Mouse (Mus musculus): ENCODE results near the gene Gm49416.

Gm49416 gene

DNA sequence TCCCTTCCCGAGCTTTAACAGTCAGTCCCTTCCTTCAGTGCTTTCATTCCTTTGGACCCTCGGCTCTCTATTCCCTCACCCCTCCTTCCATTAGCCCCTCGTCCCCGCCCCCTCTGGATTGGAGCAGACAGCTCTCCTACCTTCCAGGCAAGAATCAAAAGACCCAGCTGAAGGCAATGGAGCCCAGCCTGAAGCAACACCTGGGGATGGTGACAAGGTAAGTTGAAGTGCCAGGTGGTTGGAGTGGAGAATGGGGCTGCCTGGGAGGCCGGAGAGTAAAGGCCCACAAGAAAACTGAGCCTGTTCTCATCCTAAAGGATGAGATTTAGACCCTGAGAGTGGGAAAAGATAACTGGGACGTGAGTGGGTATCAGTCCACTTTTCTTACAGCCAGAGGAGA is 19.8 kb downstream of the Gm49416 start:
- in situ Hi-C loops (cut with MboI, MseI), result loop anchor here (25.0 kb wide), 2 partner anchors 1896 to 1921 kb away; partner anchors contain the start of genes Dnajc4 (in 1 of the 2), Fermt3 (in 1 of the 2), Fkbp2 (in 1 of the 2) and Nudt22 (in 1 of the 2)

GRCm38 (mm10) chr19:8911810-8912209 is 23.1 kb downstream of the Gm49416 start:
- in situ Hi-C loops (cut with MboI, MseI), result loop anchor here (25.0 kb wide), 2 partner anchors 1900 to 1925 kb away; partner anchors contain the start of genes Dnajc4 (in 1 of the 2), Fermt3 (in 1 of the 2), Fkbp2 (in 1 of the 2) and Nudt22 (in 1 of the 2)

DNA sequence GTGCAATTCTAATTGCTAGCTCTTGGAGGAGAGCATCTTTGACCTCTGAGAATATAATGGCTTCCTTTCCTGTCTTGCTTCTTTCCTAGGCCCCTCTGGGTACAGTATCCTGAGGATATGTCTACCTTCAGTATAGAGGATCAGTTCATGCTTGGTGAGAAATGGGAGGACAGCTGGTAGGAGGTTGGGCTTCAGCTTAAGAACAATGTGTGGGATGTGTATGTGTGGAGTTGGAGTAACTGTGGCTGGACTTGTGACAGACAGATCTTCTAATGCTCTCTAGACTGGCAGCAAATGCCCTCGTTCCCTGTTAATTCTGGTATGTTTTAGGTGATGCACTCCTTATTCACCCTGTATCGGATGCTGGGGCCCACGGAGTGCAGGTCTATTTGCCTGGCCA is 25.5 kb downstream of the Gm49416 start:
- in situ Hi-C loops (cut with MboI, MseI), result loop anchor here (25.0 kb wide), 2 partner anchors 1902 to 1927 kb away; partner anchors contain the start of genes Dnajc4 (in 1 of the 2), Fermt3 (in 1 of the 2), Fkbp2 (in 1 of the 2) and Nudt22 (in 1 of the 2)

- in situ Hi-C loops (cut with MboI, MseI), result loop anchor here (25.0 kb wide), 2 partner anchors 1907 to 1932 kb away; partner anchors contain the start of genes Dnajc4 (in 1 of the 2), Fermt3 (in 1 of the 2), Fkbp2 (in 1 of the 2) and Nudt22 (in 1 of the 2)
Measured at GRCm38 (mm10) chr19:8919000-8919399, 30.3 kb downstream of the Gm49416 start.

GRCm38 (mm10) chr19:8919684-8920072 is 31.0 kb downstream of the Gm49416 start:
- in situ Hi-C loops (cut with MboI, MseI), result loop anchor here (25.0 kb wide), 2 partner anchors 1907 to 1932 kb away; partner anchors contain the start of genes Dnajc4 (in 1 of the 2), Fermt3 (in 1 of the 2), Fkbp2 (in 1 of the 2) and Nudt22 (in 1 of the 2)

DNA sequence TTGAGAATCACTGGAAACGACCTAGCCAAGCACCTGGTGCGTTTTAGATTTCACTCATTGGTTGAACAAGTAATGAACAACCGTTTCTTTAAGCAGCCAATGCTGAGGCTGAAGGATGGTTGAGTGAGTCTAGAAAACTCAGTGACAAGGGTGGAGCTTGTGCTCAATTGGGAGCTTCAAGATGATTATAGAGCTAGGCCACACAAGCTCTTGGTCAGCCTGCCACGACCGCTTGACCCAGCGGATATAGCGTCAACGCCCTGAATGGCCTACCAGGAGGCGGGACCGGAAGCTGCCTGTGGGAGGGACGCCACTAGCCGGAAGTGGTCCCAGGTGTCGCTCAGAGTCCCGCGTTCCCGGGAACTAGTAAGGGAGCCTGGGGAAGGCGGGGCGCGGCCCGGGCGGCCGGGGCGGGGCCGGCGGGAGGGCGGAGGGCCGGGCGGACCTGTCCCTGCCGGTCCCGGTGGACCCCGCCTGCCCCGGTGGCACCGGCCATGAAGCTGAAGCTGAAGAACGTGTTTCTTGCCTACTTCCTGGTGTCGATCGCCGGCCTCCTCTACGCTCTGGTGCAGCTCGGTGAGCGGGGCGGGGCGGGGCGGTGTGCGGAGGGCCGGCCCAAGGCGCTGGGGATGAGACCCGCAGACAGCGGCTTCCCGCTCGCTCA is 31.5 kb downstream of the Gm49416 start, which contains the start of gene B3gat3:
B3gat3 (plus strand) TSS at position 302 of the 664 bp plus-strand sequence.
- in situ Hi-C loops (cut with MboI, MseI), result loop anchor here (25.0 kb wide), 2 partner anchors 1908 to 1933 kb away; partner anchors contain the start of genes Dnajc4 (in 1 of the 2), Fermt3 (in 1 of the 2), Fkbp2 (in 1 of the 2) and Nudt22 (in 1 of the 2)

DNA sequence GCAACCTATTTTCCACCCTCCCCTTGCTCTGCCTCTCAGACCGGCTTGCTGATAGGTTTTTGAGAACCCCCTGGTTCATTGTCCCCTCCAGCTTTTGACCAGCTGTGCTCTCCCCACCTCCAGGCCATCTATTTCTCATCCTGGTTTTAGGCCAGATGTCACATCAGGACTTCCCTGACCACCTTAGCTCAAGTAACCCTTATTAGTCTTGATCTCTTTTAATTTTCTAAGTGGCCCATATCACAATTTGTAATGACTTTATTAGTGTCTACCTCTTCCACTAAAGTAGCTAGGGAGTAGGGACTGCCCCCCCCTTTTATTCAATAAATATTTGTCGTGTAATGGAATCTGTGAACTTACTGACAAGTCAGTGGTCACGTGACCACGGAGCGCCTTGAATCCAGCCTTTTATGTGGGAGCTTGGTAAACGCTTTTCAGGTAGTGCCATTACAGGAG is 32.1 kb downstream of the Gm49416 start:
- in situ Hi-C loops (cut with MboI, MseI), result loop anchor here (25.0 kb wide), 2 partner anchors 1909 to 1934 kb away; partner anchors contain the start of genes Dnajc4 (in 1 of the 2), Fermt3 (in 1 of the 2), Fkbp2 (in 1 of the 2) and Nudt22 (in 1 of the 2)

- in situ Hi-C loops (cut with MboI, MseI), result loop anchor here (25.0 kb wide), 2 partner anchors 1909 to 1934 kb away; partner anchors contain the start of genes Dnajc4 (in 1 of the 2), Fermt3 (in 1 of the 2), Fkbp2 (in 1 of the 2) and Nudt22 (in 1 of the 2)
Measured at GRCm38 (mm10) chr19:8921741-8922140, 33.0 kb downstream of the Gm49416 start.

DNA sequence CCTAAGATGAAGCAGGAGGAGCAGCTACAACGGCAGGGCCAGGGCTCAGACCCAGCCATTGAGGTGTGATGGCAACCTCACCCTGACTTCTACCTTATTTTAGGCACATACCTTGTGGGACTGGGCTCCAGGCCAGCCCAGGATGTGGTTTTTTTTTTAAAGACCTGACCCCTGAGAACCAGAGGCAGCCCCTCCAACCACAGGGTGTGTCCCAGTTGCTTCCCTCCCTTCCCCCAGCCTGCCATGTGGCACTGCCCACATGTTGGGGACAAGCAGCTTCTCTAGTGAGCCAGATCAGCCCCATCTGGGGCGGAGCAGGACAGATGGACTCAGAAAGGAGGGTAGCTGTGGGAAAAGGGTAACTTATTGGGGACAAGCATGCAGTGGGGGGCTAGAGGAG is 38.0 kb downstream of the Gm49416 start:
- in situ Hi-C loops (cut with MboI, MseI), result no loop called here

GRCm38 (mm10) chr19:8927891-8928525 is 39.3 kb downstream of the Gm49416 start:
- in situ Hi-C loops (cut with MboI, MseI), result no loop called here

DNA sequence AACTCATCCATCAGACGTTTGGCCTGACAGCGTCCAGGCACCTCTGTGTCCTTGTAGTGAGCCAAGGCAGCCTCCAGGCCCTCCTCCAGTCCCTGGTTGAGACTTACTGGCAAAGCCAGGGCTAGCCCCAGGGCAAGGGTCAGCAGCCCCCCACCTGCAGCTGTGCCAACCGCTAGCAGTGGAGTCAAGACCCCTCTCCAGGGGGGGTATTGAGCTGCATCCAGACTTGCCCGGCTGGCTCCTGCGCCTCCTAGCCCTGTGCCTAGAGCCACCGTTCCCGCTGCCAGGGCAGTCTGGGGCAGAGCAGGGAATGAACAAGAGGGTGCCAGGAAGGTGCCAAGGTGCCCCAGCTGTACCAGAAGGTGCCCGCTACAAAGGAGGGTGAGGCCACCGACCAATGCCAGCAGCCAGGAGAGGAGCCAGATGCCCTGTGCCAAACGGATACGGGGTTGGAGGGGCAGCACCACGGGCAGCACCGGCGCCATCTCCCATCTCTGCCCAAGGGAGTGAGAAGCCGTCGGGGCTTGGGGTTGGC is 40.0 kb downstream of the Gm49416 start:
- in situ Hi-C loops (cut with MboI, MseI), result no loop called here

DNA sequence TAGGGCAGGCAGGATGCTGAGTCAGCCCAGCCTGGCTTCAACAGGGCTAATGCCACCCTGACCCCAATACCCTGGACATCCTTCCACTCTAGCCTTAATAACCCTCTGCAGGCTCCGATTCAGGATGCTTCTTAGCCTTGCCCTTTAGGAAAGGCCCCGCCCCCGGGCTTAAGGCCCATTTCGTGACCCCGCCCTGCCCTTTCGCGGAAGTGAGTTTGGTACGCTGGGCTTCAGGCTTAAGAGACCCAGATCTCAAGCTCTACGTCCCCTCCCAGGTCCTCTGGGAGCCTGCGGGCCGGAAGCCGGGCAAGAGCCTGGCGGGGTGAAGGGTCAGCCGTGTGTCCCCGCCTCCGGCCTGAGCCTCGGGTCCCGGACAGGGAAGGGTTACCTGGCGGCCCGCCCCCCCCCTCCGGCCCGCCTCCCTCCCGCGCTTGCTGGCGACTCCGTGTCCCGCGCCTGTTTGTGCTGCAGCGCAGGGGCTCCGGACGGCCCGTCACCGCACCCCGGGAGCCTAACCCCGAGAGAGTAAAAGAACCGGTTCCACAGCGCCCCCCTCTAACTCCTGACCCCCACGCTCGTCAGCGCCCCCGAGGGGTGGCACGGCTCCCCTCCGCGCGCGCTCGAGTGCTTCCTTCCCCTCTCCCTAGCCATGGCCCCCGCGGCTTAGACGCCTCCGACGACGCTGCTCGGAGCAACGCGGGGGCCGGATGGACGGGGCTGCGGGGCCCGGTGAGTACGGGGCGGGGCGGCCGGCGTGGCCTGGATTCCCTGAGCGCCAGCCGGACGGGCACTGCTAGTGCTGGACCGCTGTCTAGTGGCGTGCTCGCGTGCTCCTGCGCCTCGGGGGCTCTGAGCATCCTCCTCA is 40.7 kb downstream of the Gm49416 start, which contains the start of the genes Rom1 and Eml3:
Rom1 (minus strand) TSS at position 133 of the 865 bp plus-strand sequence.
Eml3 (plus strand) TSS at position 329 of the 865 bp plus-strand sequence.
- in situ Hi-C loops (cut with MboI, MseI), result no loop called here

DNA sequence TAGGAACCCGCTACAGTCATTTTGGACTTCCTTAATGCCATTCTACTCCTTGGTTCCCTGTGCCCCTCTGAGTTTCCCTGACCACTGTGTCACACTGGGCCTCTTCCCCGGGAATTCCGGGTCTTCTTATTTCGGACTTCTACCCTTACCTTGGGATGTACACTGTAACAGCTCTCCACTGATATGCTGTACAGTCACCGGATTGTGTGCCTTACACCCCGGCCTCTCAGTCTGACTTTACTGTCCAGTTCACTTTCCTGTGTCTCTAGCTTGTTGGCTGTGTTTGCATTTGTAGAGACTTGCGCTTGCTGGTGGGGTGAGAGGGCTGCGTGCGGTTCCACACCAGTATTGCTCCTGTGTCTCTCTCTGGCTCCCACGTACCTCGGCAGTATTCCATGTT is 41.4 kb downstream of the Gm49416 start:
- in situ Hi-C loops (cut with MboI, MseI), result no loop called here

GRCm38 (mm10) chr19:8930771-8931170 is 42.0 kb downstream of the Gm49416 start:
- in situ Hi-C loops (cut with MboI, MseI), result no loop called here

- in situ Hi-C loops (cut with MboI, MseI), result no loop called here
Measured at GRCm38 (mm10) chr19:8936736-8937135, 48.0 kb downstream of the Gm49416 start.

GRCm38 (mm10) chr19:8940526-8941133 is 51.9 kb downstream of the Gm49416 start:
- in situ Hi-C loops (cut with MboI, MseI), result loop anchor here in 1 of 2 experiments (5.0 kb wide), 1 partner anchor 48 kb away; the partner anchor contains the start of gene Ints5

GRCm38 (mm10) chr19:8941136-8941514 is 52.4 kb downstream of the Gm49416 start:
- in situ Hi-C loops (cut with MboI, MseI), result loop anchor here in 1 of 2 experiments (5.0 kb wide), 1 partner anchor 49 kb away; the partner anchor contains the start of gene Ints5

- in situ Hi-C loops (cut with MboI, MseI), result loop anchor here in 1 of 2 experiments (5.0 kb wide), 1 partner anchor 49 kb away; the partner anchor contains the start of gene Ints5
Measured at GRCm38 (mm10) chr19:8941515-8942217, 52.9 kb downstream of the Gm49416 start, which contains the start of gene Mta2. Gene Mta2 (plus strand): TSS chr19:8941875.

Measured in T-helper 17 cell (primary cell).